Mouse (Mus musculus) megakaryocyte progenitor cell, adult 5-6 weeks (primary cell): ENCODE results near the gene Olfr1393. TPM values are rescaled to one million over a fixed set of nuclear protein-coding genes. Genes with fewer than 3 reads are reported as not detected.

Experiments
- ATAC-seq: replicated peaks from 2 replicates; pipeline ENCODE4 v1.8.0; 2016; ENCODE audit warnings: mild to moderate bottlenecking, moderate TSS enrichment, inconsistent platforms; ENCODE audit not compliant: poor library complexity
- total RNA-seq, 2 experiments: library from RNA; stranded (forward) in 1 of 2; stranded (reverse) in 1 of 2; fragments of 157-497, 149-512 nt in 1 of 2; fragments of 200-1000 nt in 1 of 2; gene quantifications; 2 replicates each; pipeline versions ENCODE4 v1.2.3 to v1.2.4; 2015 to 2017

The Olfr1393 gene
- total RNA-seq (2015), result 0.05 TPM in 2 replicates
- total RNA-seq (2017), result not detected in 2 replicates

- ATAC-seq, result peak; percentile 44; the same call in 1 of the 2 replicates
Measured at GRCm38 (mm10) chr11:49278222-49278621, at the start of gene Olfr1393. TSS of gene Olfr1393 (plus strand) at chr11:49278304.

GRCm38 (mm10) chr11:49232781-49233180 lies 45.3 kb upstream of the Olfr1393 start:
- no peak for ATAC-seq

GRCm38 (mm10) chr11:49235459-49236207 lies 42.5 kb upstream of the Olfr1393 start:
- peak; percentile 54; the same call in 1 of the 2 replicates for ATAC-seq

GRCm38 (mm10) chr11:49236891-49237290 lies 41.2 kb upstream of the Olfr1393 start:
- no peak for ATAC-seq

- peak; percentile 49 for ATAC-seq
Measured at GRCm38 (mm10) chr11:49237532-49237931, 40.6 kb upstream of the Olfr1393 start.

- ATAC-seq, result no peak
Measured at GRCm38 (mm10) chr11:49240310-49240709, 37.8 kb upstream of the Olfr1393 start.

- ATAC-seq, result no peak
Measured at GRCm38 (mm10) chr11:49240874-49241273, 37.2 kb upstream of the Olfr1393 start.

GRCm38 (mm10) chr11:49241471-49241870 lies 36.6 kb upstream of the Olfr1393 start:
- peak; percentile 9; the same call in 1 of the 2 replicates for ATAC-seq

GRCm38 (mm10) chr11:49242944-49243626 lies 35.0 kb upstream of the Olfr1393 start:
- peak; percentile 18; the same call in 1 of the 2 replicates for ATAC-seq

GRCm38 (mm10) chr11:49243727-49244594 lies 34.1 kb upstream of the Olfr1393 start, which contains the start of gene Mgat1:
TSS of gene Mgat1 (plus strand) at chr11:49244191.
- peak; percentile 65 for ATAC-seq

- no peak for ATAC-seq
Measured at GRCm38 (mm10) chr11:49244595-49244930, 33.5 kb upstream of the Olfr1393 start.

GRCm38 (mm10) chr11:49245176-49245575 lies 32.9 kb upstream of the Olfr1393 start:
- ATAC-seq, result no peak

GRCm38 (mm10) chr11:49245634-49246415 lies 32.3 kb upstream of the Olfr1393 start:
- ATAC-seq, result no peak

GRCm38 (mm10) chr11:49246523-49246922 lies 31.6 kb upstream of the Olfr1393 start:
- ATAC-seq, result no peak

GRCm38 (mm10) chr11:49247255-49247654 lies 30.8 kb upstream of the Olfr1393 start:
- ATAC-seq, result no peak

GRCm38 (mm10) chr11:49248226-49248973 lies 29.7 kb upstream of the Olfr1393 start:
- no peak for ATAC-seq

GRCm38 (mm10) chr11:49248974-49249700 lies 29.0 kb upstream of the Olfr1393 start:
- ATAC-seq, result no peak

- peak; percentile 49 for ATAC-seq
Measured at GRCm38 (mm10) chr11:49249811-49250421, 28.2 kb upstream of the Olfr1393 start.
